Mouse (Mus musculus) heart, postnatal 14 days (tissue): ENCODE measurements around the gene Ifi35. TPM values are rescaled to one million over a fixed set of nuclear protein-coding genes. Genes with fewer than 3 reads are reported as not detected.
"Not testable (repeated sequence)": the region's sequence is repeated elsewhere in the genome, so short reads cannot be mapped to it uniquely, and the experiment has no call there.

Experiments
- DNase-seq, 2 experiments: peaks; one replicate each; pipeline ENCODE4 v3.0.0; 2021 to 2022
- intact Hi-C: fragments of 180-260 bp; cut with DNase I; formaldehyde crosslinking; loops from one replicate; pipeline ENCODE4 v1.15.1; 2025
- long read RNA-seq, 2 experiments: library from polyadenylated mRNA; stranded (forward); transcript quantifications; one replicate each; pipeline ENCODE4 v2.0.0; 2021
- total RNA-seq, 2 experiments: library from RNA; stranded (reverse); gene quantifications; 2 replicates each; pipeline ENCODE4 v1.2.3; 2021

Gene Ifi35
- total RNA-seq = 10 to 100 TPM; 12.2 TPM
- long read RNA-seq, experiment 1, transcript Ifi35-201 (7 exons, 1,362 nt) = major isoform, 14 of 20 reads
- long read RNA-seq, experiment 1, partial matches to known transcripts = 1 of 20 reads
- long read RNA-seq, experiment 1, other reads (novel, unspliced or antisense) = 5 of 20 reads
- long read RNA-seq, experiment 2, transcript Ifi35-201 (7 exons, 1,362 nt) = major isoform, 9 of 12 reads
- long read RNA-seq, experiment 2, partial matches to known transcripts = 2 of 12 reads
- long read RNA-seq, experiment 2, other reads (novel, unspliced or antisense) = 1 of 12 reads

DNA sequence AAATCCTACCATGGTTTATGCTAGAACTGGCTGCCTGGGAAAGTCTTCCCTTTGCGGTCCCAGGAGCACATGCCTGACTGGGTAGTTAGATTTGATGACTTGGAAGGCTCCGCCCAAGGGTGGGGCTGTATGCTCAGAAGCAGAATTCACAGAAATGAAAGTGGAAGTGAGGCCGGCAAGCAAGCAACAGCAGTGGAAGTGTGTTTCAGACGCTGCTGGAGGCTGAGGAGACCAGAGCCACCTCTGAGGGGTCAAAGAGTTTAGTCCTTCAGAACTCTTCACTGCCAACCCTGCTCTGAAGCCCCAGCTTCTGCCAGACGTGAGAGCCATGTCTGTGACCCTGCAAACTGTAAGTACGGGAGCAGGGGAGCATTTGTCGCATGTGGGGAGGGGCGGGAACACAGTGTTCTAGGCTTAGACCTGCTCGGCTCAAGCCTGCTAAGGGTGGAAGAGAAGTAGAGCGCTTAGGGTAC is at the start of gene Ifi35:
Gene Ifi35, plus strand, starts transcription at position 134 of the 473 bp plus-strand sequence.
- DNase-seq = peak; percentile 74 to 79
- intact Hi-C loops = loop anchor here (2.0 kb wide), 1 partner anchor 16 kb away; the partner anchor contains the start of gene Rnd2

- intact Hi-C loops = no loop called here
- DNase-seq = no peak
Measured at GRCm38 (mm10) chr11:101415306-101415705, 32.9 kb upstream of the Ifi35 start.

DNA sequence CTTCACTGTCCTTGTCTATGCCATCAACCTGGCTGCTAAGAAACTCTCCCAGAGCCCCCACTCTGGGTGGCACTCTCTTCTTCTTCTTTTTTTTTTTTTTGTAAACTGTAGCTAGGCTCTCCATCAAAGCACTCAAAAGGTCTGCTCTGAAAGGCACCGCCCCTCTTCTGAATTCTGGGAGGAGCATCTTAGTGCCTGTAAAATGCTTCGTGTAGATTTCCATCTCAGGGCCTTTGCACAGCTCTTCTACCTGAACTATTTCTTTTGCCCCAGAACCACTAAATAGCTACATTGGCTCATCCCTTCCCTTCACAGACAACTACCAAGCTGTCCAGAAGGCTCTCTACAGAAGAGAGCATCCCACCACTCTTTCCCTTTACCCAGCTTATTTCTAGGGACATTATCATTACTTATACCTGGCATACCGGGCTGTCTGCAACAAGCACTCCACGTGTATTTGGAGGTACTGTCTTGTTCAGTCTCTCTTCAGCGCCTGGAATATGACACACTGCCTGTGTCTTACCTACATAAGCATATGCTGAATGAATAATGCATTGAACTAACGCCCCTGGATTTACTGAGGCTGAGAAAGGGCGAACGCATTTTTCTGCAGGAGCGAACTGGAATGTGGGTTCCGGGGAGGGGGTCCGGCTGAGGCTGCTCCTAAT is 31.6 kb upstream of the Ifi35 start:
- DNase-seq = no peak
- intact Hi-C loops = no loop called here

DNA sequence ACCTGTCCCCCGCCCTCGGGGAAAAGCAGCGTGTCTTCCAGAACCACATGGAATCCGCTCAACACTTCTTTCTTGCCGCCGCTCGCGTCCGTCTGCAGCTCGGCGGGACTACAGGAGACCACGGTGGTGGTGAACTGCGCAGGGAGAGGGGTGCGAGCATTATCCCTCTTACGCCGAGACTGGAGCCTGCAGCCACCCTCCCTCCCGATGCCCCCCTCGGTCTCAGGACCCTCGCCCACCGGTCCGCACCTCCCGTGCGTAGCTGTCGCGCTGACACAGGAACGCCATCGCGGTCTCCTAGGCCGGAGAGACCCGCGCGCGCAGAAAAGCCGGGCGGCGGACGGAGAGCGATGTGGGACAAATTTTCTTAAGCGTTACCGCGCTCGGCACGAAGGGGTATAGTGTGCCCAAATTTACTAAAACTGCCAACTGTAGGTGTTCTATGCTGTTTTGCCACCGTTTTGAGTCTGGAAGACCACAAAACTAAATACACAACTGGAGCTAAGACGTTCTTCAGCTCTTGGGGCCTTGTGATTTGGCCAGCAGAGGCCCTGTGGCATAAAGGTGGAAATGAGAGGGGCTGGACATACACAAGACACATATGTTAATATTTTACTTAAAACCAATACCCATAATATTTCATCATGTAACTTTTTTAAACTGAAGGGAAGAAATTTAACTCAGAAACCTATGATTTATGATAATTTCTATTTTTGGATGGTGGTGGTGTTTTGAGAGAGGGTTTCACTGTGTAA is 30.9 kb upstream of the Ifi35 start, which contains the start of gene Aarsd1:
Gene Aarsd1, minus strand, starts transcription at position 515 of the 755 bp plus-strand sequence.
- peak; percentile 89 to 94 for DNase-seq
- intact Hi-C loops = no loop called here

GRCm38 (mm10) chr11:101418991-101419390 is 29.2 kb upstream of the Ifi35 start:
- no peak for DNase-seq
- intact Hi-C loops = no loop called here

- intact Hi-C loops = no loop called here
- DNase-seq = no peak
Measured at GRCm38 (mm10) chr11:101419610-101420009, 28.6 kb upstream of the Ifi35 start.

DNA sequence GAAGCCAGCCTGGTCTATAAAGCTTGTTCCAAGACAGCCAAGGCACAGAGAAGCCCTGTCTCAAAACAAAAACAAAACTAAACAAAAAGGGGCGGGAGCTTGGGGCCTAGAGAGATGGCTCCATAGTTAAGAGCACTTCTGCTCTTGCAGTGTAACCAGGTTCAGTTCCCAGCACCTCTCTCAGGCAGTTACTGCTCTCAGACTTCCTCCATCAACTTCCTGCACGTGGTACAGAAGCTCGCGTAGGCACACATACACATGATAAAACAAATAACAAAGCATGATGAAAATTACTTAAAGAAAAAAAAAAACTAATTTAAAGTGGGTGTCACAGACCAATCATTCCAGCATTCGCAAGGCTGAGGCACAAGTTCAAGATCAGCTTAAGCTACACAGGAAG is 28.1 kb upstream of the Ifi35 start:
- DNase-seq = no peak
- intact Hi-C loops = no loop called here

GRCm38 (mm10) chr11:101424105-101424851 is 23.9 kb upstream of the Ifi35 start, which contains the start of gene Gm27029:
Gene Gm27029 (minus strand): TSS chr11:101424796.
- peak; percentile 33 to 36 for DNase-seq
- intact Hi-C loops = no loop called here

GRCm38 (mm10) chr11:101424925-101425813 is 23.0 kb upstream of the Ifi35 start, which contains the start of the genes Rundc1 and Ptges3l:
Gene Rundc1 (plus strand): TSS chr11:101425085.
Gene Ptges3l (minus strand): TSS chr11:101425333.
- DNase-seq = peak; percentile 99 to 100
- intact Hi-C loops = no loop called here

DNA sequence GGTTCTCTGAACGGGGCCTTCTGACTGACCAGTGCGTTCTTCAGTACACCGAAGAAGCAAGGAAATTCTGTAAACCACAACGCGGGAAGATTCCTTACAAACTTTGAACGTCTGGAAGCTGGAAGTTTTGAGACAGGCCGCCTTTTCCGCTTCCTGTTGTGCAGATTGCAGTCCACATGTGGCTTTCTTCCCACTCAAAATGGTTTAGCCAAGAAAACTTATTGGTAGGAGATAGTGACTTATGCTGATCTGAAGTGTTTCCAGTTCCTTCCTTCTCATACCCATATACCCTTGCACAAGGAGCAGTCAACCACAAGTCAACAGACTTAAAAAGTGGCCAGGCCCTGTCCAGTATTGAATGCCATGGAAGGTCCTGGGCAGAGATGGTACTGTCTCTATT is 22.0 kb upstream of the Ifi35 start:
- intact Hi-C loops = no loop called here
- DNase-seq = no peak

GRCm38 (mm10) chr11:101431327-101431726 is 16.9 kb upstream of the Ifi35 start:
- intact Hi-C loops = no loop called here
- no peak for DNase-seq

DNA sequence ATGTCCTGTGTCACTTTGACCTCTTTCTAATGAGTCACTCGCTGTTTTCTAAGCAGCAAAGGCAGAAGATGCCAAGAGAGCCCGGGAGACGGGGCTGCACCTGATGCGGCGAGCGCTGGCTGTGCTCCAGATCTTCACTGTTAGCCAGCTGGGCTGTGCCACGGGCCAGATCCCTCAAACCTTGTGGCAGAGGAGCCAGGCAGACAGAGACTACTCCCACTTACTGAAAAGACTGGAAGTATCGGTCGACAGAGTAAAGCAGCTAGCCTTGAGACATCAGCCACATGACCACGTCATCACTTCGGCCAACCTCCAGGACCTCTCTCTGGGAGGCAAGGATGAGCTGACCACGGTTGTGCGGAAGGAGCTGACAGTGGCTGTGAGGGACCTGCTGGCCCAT is 14.8 kb upstream of the Ifi35 start:
- DNase-seq = no peak
- intact Hi-C loops = no loop called here

GRCm38 (mm10) chr11:101435831-101436230 is 12.4 kb upstream of the Ifi35 start:
- intact Hi-C loops = no loop called here
- DNase-seq = no peak

- intact Hi-C loops = no loop called here
- no peak for DNase-seq
Measured at GRCm38 (mm10) chr11:101436916-101437315, 11.3 kb upstream of the Ifi35 start.

- DNase-seq, intact Hi-C loops: not testable (repeated sequence)
Measured at GRCm38 (mm10) chr11:101438006-101438405, 10.2 kb upstream of the Ifi35 start.

DNA sequence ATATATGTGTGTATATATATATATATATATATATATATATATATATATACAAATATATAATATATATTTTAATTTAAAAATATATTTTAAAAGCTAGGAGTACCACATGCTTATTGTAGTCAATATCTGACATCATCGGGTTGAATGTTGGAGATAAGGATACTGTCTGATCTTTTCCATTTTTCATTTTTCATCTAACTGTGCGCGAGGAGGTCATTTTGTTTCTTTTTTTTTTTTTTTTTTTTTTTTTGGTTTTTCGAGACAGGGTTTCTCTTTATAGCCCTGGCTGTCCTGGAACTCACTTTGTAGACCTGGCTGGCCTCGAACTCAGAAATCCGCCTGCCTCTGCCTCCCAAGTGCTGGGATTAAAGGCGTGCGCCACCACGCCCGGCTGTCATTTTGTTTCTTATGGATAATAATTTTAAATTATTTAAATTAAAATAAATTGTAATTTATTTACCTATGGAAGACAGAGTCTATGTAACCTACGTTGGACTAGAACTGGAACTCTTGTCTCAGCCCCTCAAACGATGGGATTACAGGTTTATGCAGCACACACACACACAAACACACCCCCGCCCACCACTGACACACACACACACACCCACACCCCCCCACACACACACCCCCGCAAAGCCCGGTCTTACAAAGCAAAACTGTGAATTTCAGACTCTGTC is 6.6 kb upstream of the Ifi35 start:
- DNase-seq, intact Hi-C loops: not testable (repeated sequence)

DNA sequence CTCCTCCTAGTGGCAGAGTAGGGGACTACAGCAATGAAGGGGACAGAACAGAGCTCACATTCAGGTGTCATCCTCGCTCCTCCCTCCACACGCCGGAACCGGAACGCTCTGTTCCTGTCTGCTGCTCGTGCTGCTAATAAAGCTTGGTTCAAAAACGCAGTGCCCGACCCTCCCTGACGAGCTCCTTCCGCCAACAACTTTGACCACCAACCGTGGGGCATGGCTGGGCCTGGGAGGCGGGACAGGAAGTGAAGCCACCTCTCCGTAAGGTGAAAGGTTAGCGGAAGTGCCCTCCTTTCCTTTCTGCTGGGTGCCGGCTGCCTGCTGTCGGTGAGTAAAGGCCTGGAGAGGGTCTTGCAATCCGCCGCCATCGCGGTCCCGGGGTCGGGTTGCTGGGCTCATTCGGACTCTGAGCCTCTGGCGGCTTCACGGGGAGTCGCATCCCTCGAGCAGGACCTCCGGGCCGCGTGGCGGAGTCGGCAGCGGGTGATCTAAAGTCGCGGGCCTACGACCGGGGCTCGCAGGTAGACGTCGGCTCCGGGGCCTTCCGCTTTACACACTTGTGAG is 6.0 kb upstream of the Ifi35 start, which contains the start of gene Rpl27:
Gene Rpl27, plus strand, starts transcription at position 172 of the 567 bp plus-strand sequence.
- DNase-seq = peak; percentile 93 to 95
- intact Hi-C loops = no loop called here

DNA sequence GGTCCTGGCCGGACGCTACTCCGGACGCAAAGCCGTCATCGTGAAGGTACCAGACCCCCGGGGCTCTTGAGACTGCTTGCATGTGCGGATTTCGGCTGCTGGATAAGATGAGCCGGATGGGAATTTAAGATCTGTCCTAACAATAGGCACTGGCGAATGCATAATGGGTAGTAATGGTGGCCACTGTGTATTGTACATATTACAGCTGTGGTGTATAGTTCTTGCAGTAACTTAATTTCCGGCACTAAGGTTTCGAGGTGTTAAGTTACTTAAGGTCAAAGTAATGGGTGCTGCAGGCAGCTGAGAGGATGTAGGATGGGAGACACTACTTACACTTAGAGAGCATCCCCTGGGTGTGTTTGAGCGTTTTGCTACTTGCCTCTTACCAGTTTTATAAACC is 5.4 kb upstream of the Ifi35 start:
- intact Hi-C loops = no loop called here
- no peak for DNase-seq
